Mouse (Mus musculus) cerebellum, adult 2 months (tissue): ENCODE measurements around the gene Elp5. TPM values are rescaled to one million over a fixed set of nuclear protein-coding genes. Genes with fewer than 3 reads are reported as not detected.

Experiments used
- DNase-seq, 2 experiments: peaks; one replicate each; pipeline ENCODE4 v3.0.0; 2021
- H3K27ac ChIP-seq: fragments of 200-500 bp; 2 replicates; pipeline ENCODE4 v1.5.1; 2012; ENCODE audit warnings: low read length, control low read depth, inconsistent platforms; ENCODE audit not compliant: insufficient read depth
- H3K27me3 ChIP-seq: fragments of 200-500 bp; 2 replicates; pipeline ENCODE4 v1.6.1; 2012; ENCODE audit warnings: inconsistent platforms, mild to moderate bottlenecking, low read length, moderate library complexity; ENCODE audit not compliant: control insufficient read depth, insufficient read depth
- H3K4me1 ChIP-seq: fragments of 200-500 bp; 2 replicates; pipeline ENCODE4 v1.6.1; 2011; ENCODE audit warnings: low read length; ENCODE audit not compliant: control insufficient read depth, insufficient read depth
- H3K4me3 ChIP-seq: fragments of 200-500 bp; replicated peaks from 2 replicates; pipeline ENCODE3; 2011; ENCODE audit warnings: mild to moderate bottlenecking, low read depth, low read length, control low read depth; ENCODE audit not compliant: insufficient read depth
- CTCF ChIP-seq: fragments of 200-500 bp; IDR thresholded peaks from 2 replicates; pipeline ENCODE4 v1.5.1; 2011; ENCODE audit warnings: low read depth, mild to moderate bottlenecking, control low read depth, low read length, moderate library complexity, borderline replicate concordance; ENCODE audit not compliant: insufficient read depth
- POLR2A ChIP-seq: fragments of 200-500 bp; IDR thresholded peaks from 2 replicates; pipeline ENCODE4 v1.6.1; 2011; ENCODE audit warnings: low read length, control low read depth, borderline replicate concordance; ENCODE audit not compliant: insufficient read depth
- WGBS: fragments of 180-500 bp; shearing (Covaris S2); methylation state at CpG from one replicate; pipeline ENCODE4 v1.1.7; 2018; 5-methylcytosine and 5-hydroxymethylcytosine counted together
- polyA plus RNA-seq: library from polyadenylated mRNA; depleted of rRNA; stranded (reverse); fragments of >200 nt; gene quantifications from 2 replicates; pipeline ENCODE4 v1.2.3, GENCODE M21; 2012

Gene Elp5
- polyA plus RNA-seq, 1 experiment = 109 TPM

DNA sequence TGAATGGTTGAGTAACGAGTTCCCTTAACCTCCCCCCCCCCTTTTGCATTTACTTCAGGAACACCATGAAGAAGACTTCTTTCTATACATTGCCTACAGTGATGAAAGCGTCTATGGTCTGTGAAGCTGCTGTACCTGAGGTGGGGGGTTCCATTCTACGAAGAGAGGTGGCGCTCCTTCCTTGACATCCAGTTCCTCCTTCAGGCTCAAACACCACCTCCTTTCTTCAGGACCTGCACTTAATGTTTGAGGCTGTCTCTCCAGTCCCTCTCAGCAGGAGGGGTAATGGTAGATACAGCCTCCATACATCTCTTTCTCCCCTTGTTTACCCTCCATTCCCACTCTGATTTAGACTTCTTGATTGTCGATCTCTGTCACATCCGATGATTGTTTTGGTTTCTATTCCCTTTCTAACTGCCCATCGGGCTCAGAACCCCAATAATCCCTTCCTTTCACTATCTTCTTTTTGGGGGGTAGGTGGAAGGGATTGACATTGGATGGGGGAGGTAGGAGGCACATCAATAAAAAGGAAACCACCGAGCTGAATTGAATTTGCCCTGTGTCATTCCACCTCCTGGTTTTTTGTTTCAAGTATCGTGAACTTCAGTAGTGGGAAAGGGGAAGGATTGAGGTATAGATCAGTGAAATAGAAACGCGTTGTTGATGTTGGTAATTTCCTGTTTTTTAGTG is 12.2 kb upstream of the Elp5 start:
- no peak for TF ChIP-seq CTCF
- TF ChIP-seq POLR2A = no peak
- peak in 1 of 2 experiments; percentile 17 for DNase-seq
- Histone ChIP-seq H3K27me3 (no peaks in the 10 kb centered on the region), H3K27ac (no peak overlapping the region), H3K4me1 (0 out of 2 replicates have a peak, but pooled peaks cover 3% of the 10 kb centered on the region), H3K4me3 (no peak overlapping the region)
- WGBS = 84% methylated on average over 11 of the region's 11 CpGs

GRCm38 (mm10) chr11:69992932-69993331 is 10.6 kb upstream of the Elp5 start:
- Histone ChIP-seq H3K27ac (no peak overlapping the region; the same call in 1 of the 2 replicates), H3K4me3 (no peak overlapping the region), H3K27me3 (no peaks in the 10 kb centered on the region), H3K4me1 (0 out of 2 replicates have a peak, but pooled peaks cover 3% of the 10 kb centered on the region)
- WGBS = 88% methylated on average over 3 of the region's 3 CpGs
- TF ChIP-seq POLR2A (no peak), CTCF (no peak)
- peak in 1 of 2 experiments; percentile 5 for DNase-seq

GRCm38 (mm10) chr11:69992396-69992795 is 10.1 kb upstream of the Elp5 start:
- H3K27ac ChIP-seq = no peak overlapping the region; the same call in 1 of the 2 replicates
- TF ChIP-seq POLR2A (no peak), CTCF (no peak)
- WGBS = 45% methylated on average over 10 of the region's 10 CpGs
- H3K27me3 ChIP-seq = no peaks in the 10 kb centered on the region
- DNase-seq = no peak
- H3K4me3 ChIP-seq = peak overlapping the region; percentile 44
- 0 out of 2 replicates have a peak, but pooled peaks cover 3% of the 10 kb centered on the region for H3K4me1 ChIP-seq

DNA sequence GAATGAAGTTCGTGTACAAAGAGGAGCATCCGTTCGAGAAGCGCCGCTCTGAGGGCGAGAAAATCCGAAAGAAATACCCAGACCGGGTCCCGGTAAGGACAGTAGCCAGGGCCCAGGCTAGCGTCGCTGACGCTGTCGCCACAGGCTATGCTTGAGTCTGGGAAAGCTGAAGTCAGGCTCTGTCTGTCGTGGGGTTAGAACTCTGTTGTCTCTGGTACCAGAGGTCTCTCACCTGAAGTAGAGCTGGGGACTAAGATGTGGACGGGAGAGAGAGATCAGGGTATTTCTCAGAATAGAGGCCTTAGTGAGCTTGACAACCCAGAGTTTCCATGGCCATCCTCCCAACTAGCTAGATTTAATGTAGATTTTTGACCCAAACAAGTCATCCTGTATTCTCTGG is 9.4 kb upstream of the Elp5 start:
- Histone ChIP-seq H3K4me3 (peak overlapping the region; percentile 91), H3K27me3 (no peaks in the 10 kb centered on the region), H3K4me1 (0 out of 2 replicates have a peak, but pooled peaks cover 3% of the 10 kb centered on the region), H3K27ac (peak overlapping the region; percentile 40)
- TF ChIP-seq CTCF = no peak
- TF ChIP-seq POLR2A = no peak
- DNase-seq = no peak
- 1% methylated on average over 15 of the region's 15 CpGs for WGBS

DNA sequence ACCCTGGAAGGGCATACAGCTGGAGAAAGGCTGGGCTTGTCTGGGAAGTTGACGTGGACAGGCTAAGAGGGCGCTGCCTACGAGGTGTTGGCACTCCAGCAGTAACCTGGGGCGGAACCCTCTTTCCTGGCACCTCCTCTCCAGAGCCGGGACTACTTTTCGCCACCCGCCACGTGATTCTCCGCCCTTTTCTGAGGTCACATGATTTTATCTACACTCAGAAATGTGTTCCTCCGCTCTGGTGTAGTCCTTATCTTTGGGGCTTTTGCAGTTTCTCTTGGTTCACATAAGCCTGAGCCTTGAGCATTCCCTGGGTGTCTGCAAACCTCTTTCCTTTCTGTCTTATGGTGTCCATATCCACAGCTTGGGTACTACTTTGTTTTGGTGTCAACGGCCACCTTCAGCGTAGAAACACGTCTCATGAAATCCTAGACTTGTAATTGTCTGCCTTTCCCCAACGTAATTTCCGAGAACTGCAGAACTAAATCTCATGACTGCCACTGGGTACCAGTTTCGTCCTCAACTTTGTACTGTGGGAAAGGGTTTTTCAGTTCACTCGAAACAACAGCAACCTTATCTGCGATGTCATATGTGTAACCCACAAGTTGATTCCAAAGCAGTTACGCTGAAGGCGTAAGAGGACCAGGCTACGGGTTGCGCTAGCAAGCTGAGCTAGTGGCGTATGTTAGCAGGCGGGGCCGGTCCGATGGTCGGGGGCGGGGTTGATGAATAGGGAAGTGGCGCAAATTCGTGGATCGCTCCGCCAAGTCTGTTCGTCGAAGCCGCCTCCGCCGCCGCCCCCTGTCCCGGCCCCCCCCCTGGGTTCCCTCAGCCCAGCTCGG is 8.8 kb upstream of the Elp5 start, which contains the start of gene Gabarap:
Gene Gabarap (plus strand): TSS at position 294 of the 842 bp plus-strand sequence.
- Histone ChIP-seq H3K4me3 (peak within 1 kb of the TSS; percentile 91), H3K27me3 (no peaks in the 10 kb centered on the region), H3K27ac (peak within 1 kb of the TSS; percentile 73), H3K4me1 (0 out of 2 replicates have a peak, but pooled peaks cover 3% of the 10 kb centered on the region)
- under 1% methylated on average over 40 of the region's 40 CpGs for WGBS
- TF ChIP-seq CTCF (no peak), POLR2A (peak; percentile 56)
- DNase-seq = peak; percentile 95 to 96

GRCm38 (mm10) chr11:69989949-69990348 is 7.6 kb upstream of the Elp5 start:
- DNase-seq = no peak
- no peak overlapping the region for H3K27ac ChIP-seq
- H3K4me1 ChIP-seq = 0 out of 2 replicates have a peak, but pooled peaks cover 3% of the 10 kb centered on the region
- no peak overlapping the region for H3K4me3 ChIP-seq
- no peaks in the 10 kb centered on the region for H3K27me3 ChIP-seq
- WGBS = 82% methylated on average over 8 of the region's 8 CpGs
- TF ChIP-seq POLR2A (no peak), CTCF (no peak)

- Histone ChIP-seq H3K27me3 (no peaks in the 10 kb centered on the region), H3K27ac (no peak overlapping the region), H3K4me1 (peaks cover 3% of the 10 kb centered on the region), H3K4me3 (no peak overlapping the region)
- WGBS = 84% methylated on average over 8 of the region's 8 CpGs
- DNase-seq = no peak
- no peak for TF ChIP-seq POLR2A
- TF ChIP-seq CTCF = no peak
These were observed 2.1 kb upstream of the Elp5 start for GRCm38 (mm10) chr11:69984431-69984830.

GRCm38 (mm10) chr11:69983377-69983776 is 1.1 kb upstream of the Elp5 start:
- 70% methylated on average over 4 of the region's 4 CpGs for WGBS
- Histone ChIP-seq H3K27ac (no peak overlapping the region), H3K27me3 (no peaks in the 10 kb centered on the region), H3K4me1 (peaks cover 3% of the 10 kb centered on the region), H3K4me3 (no peak overlapping the region)
- TF ChIP-seq CTCF = no peak
- no peak for TF ChIP-seq POLR2A
- DNase-seq = no peak
